Mouse (Mus musculus) forebrain, postnatal 0 days (tissue): ENCODE data around the gene Astn2. TPM values are rescaled to one million over a fixed set of nuclear protein-coding genes. Genes with fewer than 3 reads are reported as not detected.

Experiments
- ATAC-seq: fragments of 200-750 bp; cut with Nextera tagmentation; 2 replicates; pipeline ENCODE4 v1.8.0; 2017; ENCODE audit warnings: mild to moderate bottlenecking, moderate library complexity
- DNase-seq: peaks from one replicate; pipeline ENCODE4 v3.0.0-alpha.2; 2015
- H3K27ac ChIP-seq: fragments of 300-500 bp; sonication (generic); 2 replicates; pipeline ENCODE4 v1.5.1; 2014; ENCODE audit warnings: low read depth, mild to moderate bottlenecking, antibody characterized with exemption, low read length, moderate library complexity, mixed read lengths
- H3K27me3 ChIP-seq: fragments of 300-500 bp; sonication (generic); 2 replicates; pipeline ENCODE4 v1.6.1; 2014; ENCODE audit warnings: mild to moderate bottlenecking, low read length, mixed read lengths; ENCODE audit not compliant: insufficient read depth
- H3K36me3 ChIP-seq: fragments of 300-500 bp; sonication (generic); 2 replicates; pipeline ENCODE4 v1.6.1; 2014; ENCODE audit warnings: mild to moderate bottlenecking, moderate library complexity; ENCODE audit not compliant: insufficient read depth
- H3K4me1 ChIP-seq: fragments of 300-500 bp; sonication (generic); 2 replicates; pipeline ENCODE4 v1.6.1; 2014; ENCODE audit warnings: antibody characterized with exemption; ENCODE audit not compliant: insufficient read depth
- H3K4me2 ChIP-seq: fragments of 300-500 bp; sonication (generic); 2 replicates; pipeline ENCODE4 v1.6.1; 2014; ENCODE audit warnings: low read depth, mild to moderate bottlenecking, moderate library complexity
- H3K4me3 ChIP-seq: fragments of 300-500 bp; sonication (generic); 2 replicates; pipeline ENCODE4 v1.5.1; 2014; ENCODE audit warnings: low read depth, low read length, mixed read lengths
- H3K9ac ChIP-seq: fragments of 300-500 bp; sonication (generic); 2 replicates; pipeline ENCODE4 v1.6.1; 2014; ENCODE audit warnings: mild to moderate bottlenecking
- H3K9me3 ChIP-seq: fragments of 300-500 bp; sonication (generic); 2 replicates; pipeline ENCODE4 v1.6.1; 2016; ENCODE audit warnings: low read length
- CTCF ChIP-seq: sonication (generic); IDR thresholded peaks from 2 replicates; pipeline ENCODE4 v1.5.1; 2016; ENCODE audit warnings: antibody characterized with exemption, control low read depth, low read depth
- WGBS: fragments of 180-500 bp; shearing (Covaris S2); extraction: QIAGEN DNeasy Blood & Tissue Kit; methylation state at CpG from one replicate; pipeline ENCODE4 v1.1.7; 2014; 5-methylcytosine and 5-hydroxymethylcytosine counted together
- polyA plus RNA-seq: library from polyadenylated mRNA; unstranded; fragments of >200 nt; fragmentation: Nextera tagmentation; extraction: Ambion mirVana; gene quantifications from 2 replicates; pipeline ENCODE4 v1.2.1, GENCODE M21; 2015
- total RNA-seq: library from RNA; depleted of rRNA; stranded (reverse); fragments of >200 nt; gene quantifications from 2 replicates; pipeline ENCODE4 v1.2.3, GENCODE M21; 2014

Astn2 gene
- total and polyA plus RNA-seq, 2 experiments from 2014 or later: 0.98 to 20.9 TPM

GRCm38 (mm10) chr4:65605151-65605702, 799.2 kb downstream of the Astn2 start:
- no peak for TF ChIP-seq CTCF
- Histone ChIP-seq H3K27me3 (no peaks in the 10 kb centered on the region), H3K9me3 (no peaks in the 10 kb centered on the region), H3K36me3 (no peaks in the 10 kb centered on the region), H3K4me1 (peaks cover 8% of the 10 kb centered on the region; the same call in 1 of the 2 replicates), H3K4me3 (peak overlapping the region; percentile 85), H3K27ac (peak overlapping the region; percentile 89), H3K4me2 (peak overlapping the region; percentile 69), H3K9ac (peak overlapping the region; percentile 82)
- WGBS: 1% methylated on average over 21 of the region's 21 CpGs
- DNase-seq: no peak
- peak; percentile 92 for ATAC-seq

- Histone ChIP-seq H3K9me3 (no peaks in the 10 kb centered on the region), H3K4me1 (peaks cover 8% of the 10 kb centered on the region; the same call in 1 of the 2 replicates), H3K9ac (peak within 1 kb of the TSS; percentile 82), H3K4me2 (peak within 1 kb of the TSS; percentile 69), H3K36me3 (no peaks in the 10 kb centered on the region), H3K27me3 (no peaks in the 10 kb centered on the region), H3K4me3 (peak within 1 kb of the TSS; percentile 85), H3K27ac (peak within 1 kb of the TSS; percentile 89)
- ATAC-seq (peak; percentile 98), DNase-seq (peak; percentile 99)
- TF ChIP-seq CTCF: 0 out of 2 replicates have a peak, but pooled peaks have one; percentile 23
- 2% methylated on average over 33 of the region's 33 CpGs for WGBS
Observed at GRCm38 (mm10) chr4:65604504-65605150, 799.8 kb downstream of the Astn2 start, which contains the start of gene Trim32. TSS of gene Trim32 (plus strand) at chr4:65604986.

DNA sequence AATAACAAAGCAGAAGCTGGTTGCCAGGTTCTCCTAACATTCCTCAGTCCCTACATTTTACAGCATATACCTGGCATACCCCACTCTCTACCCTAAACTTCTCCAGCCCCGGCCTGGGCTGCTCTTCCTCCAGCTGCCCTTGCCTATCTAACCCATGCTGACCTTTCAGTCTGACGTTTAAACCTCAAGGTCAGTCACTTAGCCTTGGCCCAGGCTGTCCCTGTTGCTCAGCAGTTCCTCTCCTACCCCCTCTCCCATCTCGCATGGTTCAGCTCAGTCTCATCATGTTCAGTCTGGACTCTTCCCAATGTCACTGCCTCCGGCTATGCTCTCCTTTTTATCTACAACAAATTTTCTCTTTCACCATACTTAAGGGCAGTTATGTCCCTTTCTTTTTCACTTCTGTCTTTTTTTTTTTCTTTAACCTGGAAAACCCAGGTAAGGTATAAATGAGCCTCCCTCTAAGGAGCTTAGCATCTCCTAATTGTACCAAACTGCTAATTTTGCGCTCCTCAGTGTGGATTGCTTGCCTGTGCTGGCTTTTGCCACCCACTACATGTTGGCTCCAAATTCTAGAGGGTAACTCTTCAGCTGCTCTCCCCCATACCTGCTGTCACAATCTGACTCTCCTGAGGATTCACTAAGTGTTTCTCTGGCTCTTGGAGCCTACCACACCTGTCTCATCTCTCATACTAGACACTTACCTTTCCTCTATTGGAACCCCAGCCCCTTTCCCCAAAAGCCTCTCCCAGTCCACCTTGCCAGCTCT, 809.6 kb downstream of the Astn2 start:
- no peak overlapping the region for H3K9ac ChIP-seq
- no peak for TF ChIP-seq CTCF
- no peaks in the 10 kb centered on the region for H3K36me3 ChIP-seq
- DNase-seq: no peak
- no peaks in the 10 kb centered on the region for H3K9me3 ChIP-seq
- H3K4me3 ChIP-seq: no peak overlapping the region
- WGBS: 77% methylated on average over 5 of the region's 5 CpGs
- H3K4me2 ChIP-seq: no peak overlapping the region
- H3K27ac ChIP-seq: no peak overlapping the region
- no peaks in the 10 kb centered on the region for H3K27me3 ChIP-seq
- no peaks in the 10 kb centered on the region for H3K4me1 ChIP-seq
- ATAC-seq: no peak

- H3K4me3 ChIP-seq: no peak overlapping the region
- no peak overlapping the region for H3K4me2 ChIP-seq
- peak; percentile 80 for ATAC-seq
- H3K9me3 ChIP-seq: no peaks in the 10 kb centered on the region
- peak; percentile 84 for DNase-seq
- H3K27me3 ChIP-seq: no peaks in the 10 kb centered on the region
- peak; percentile 90 for TF ChIP-seq CTCF
- no peak overlapping the region for H3K9ac ChIP-seq
- no peaks in the 10 kb centered on the region for H3K4me1 ChIP-seq
- H3K27ac ChIP-seq: no peak overlapping the region
- no peaks in the 10 kb centered on the region for H3K36me3 ChIP-seq
Observed at GRCm38 (mm10) chr4:65589780-65590179, 814.6 kb downstream of the Astn2 start.

DNA sequence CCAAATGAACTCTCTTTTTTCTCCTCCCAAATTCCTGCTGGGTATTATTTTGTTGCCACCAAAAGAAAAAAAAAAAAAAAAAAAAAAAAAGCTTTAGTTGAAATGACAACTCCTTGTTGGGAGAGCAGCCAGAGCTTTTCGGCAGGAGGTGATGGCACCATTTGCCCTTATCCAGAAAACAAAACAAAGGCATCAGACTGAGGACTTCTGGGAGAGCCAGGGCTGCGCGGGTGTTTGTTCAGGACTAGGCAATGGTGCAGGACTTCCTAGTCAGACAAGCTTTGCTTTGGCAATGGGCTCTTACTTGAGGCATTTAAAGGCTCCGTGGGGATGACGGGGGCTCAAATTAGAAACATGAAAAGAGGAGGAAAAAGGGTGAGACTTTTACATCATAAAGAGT, 817.5 kb downstream of the Astn2 start:
- no peak for TF ChIP-seq CTCF
- WGBS: 21% methylated on average over 5 of the region's 5 CpGs
- no peak overlapping the region for H3K4me3 ChIP-seq
- no peak for DNase-seq
- ATAC-seq: no peak; the same call in 1 of the 2 replicates
- no peak overlapping the region for H3K9ac ChIP-seq
- no peaks in the 10 kb centered on the region for H3K4me1 ChIP-seq
- no peaks in the 10 kb centered on the region for H3K9me3 ChIP-seq
- no peaks in the 10 kb centered on the region for H3K36me3 ChIP-seq
- H3K4me2 ChIP-seq: no peak overlapping the region
- no peak overlapping the region for H3K27ac ChIP-seq
- no peaks in the 10 kb centered on the region for H3K27me3 ChIP-seq

- no peak overlapping the region for H3K4me3 ChIP-seq
- H3K27me3 ChIP-seq: no peaks in the 10 kb centered on the region
- WGBS: 42% methylated on average over 1 of the region's 1 CpGs
- ATAC-seq: peak; percentile 53; the same call in 1 of the 2 replicates
- no peaks in the 10 kb centered on the region for H3K36me3 ChIP-seq
- peak; percentile 51 for DNase-seq
- TF ChIP-seq CTCF: peak; percentile 56
- no peaks in the 10 kb centered on the region for H3K9me3 ChIP-seq
- no peak overlapping the region for H3K4me2 ChIP-seq
- H3K27ac ChIP-seq: no peak overlapping the region
- H3K9ac ChIP-seq: no peak overlapping the region
- H3K4me1 ChIP-seq: no peaks in the 10 kb centered on the region
Observed at GRCm38 (mm10) chr4:65580254-65580653, 824.2 kb downstream of the Astn2 start.

- DNase-seq (no peak), ATAC-seq (no peak)
- H3K36me3 ChIP-seq: no peaks in the 10 kb centered on the region
- H3K27me3 ChIP-seq: no peaks in the 10 kb centered on the region
- 50% methylated on average over 4 of the region's 4 CpGs for whole genome bisulfite sequencing
- H3K9me3 ChIP-seq: no peaks in the 10 kb centered on the region
- H3K4me1 ChIP-seq: no peaks in the 10 kb centered on the region
- no peak overlapping the region for H3K9ac ChIP-seq
- no peak overlapping the region for H3K4me2 ChIP-seq
- no peak overlapping the region for H3K27ac ChIP-seq
- no peak for TF ChIP-seq CTCF
- no peak overlapping the region for H3K4me3 ChIP-seq
Observed at GRCm38 (mm10) chr4:65565493-65565892, 838.9 kb downstream of the Astn2 start.
